Mouse (Mus musculus): Measurements from ENCODE around the gene Fam166b.

GRCm38 (mm10) chr4:43442456-43443361 lies 13.8 kb upstream of the Fam166b start:
- TF ChIP-seq CTCF (IDR thresholded peaks at IDR 0.05; ENCODE audit: control insufficient read depth, insufficient read depth, insufficient read length) (no peak), MYOD1 (IDR thresholded peaks at IDR 0.05; ENCODE audit: control insufficient read depth, insufficient read length, low read depth) (no peak), MAX (IDR thresholded peaks at IDR 0.05) (no peak), USF1 (IDR thresholded peaks at IDR 0.05; ENCODE audit: low read depth) (no peak), CEBPB (IDR thresholded peaks at IDR 0.05; ENCODE audit: low read depth) (no peak), MYOG (IDR thresholded peaks at IDR 0.05; ENCODE audit: control insufficient read depth, extremely low read depth, insufficient read length) (no peak)
